Mouse (Mus musculus) hindbrain, embryonic 10.5 days (tissue): ENCODE results near the gene Speg. TPM values are rescaled to one million over a fixed set of nuclear protein-coding genes. Genes with fewer than 3 reads are reported as not detected.

ENCODE experiments used
- DNase-seq: peaks from one replicate; pipeline ENCODE4 v3.0.0-alpha.2; 2017; ENCODE audit warnings: low spot score
- H3K27ac ChIP-seq: fragments of 300-500 bp; sonication (generic); 2 replicates; pipeline ENCODE4 v1.5.1; 2016; ENCODE audit warnings: mild to moderate bottlenecking, moderate library complexity
- H3K27me3 ChIP-seq: fragments of 300-500 bp; sonication (generic); 2 replicates; pipeline ENCODE4 v1.6.1; 2016; ENCODE audit warnings: mild to moderate bottlenecking; ENCODE audit not compliant: poor library complexity, insufficient read depth, severe bottlenecking
- H3K36me3 ChIP-seq: fragments of 300-500 bp; sonication (generic); 2 replicates; pipeline ENCODE4 v1.6.1; 2016; ENCODE audit warnings: mild to moderate bottlenecking, moderate library complexity
- H3K4me1 ChIP-seq: fragments of 300-500 bp; sonication (generic); replicated peaks from 2 replicates; pipeline ENCODE4 v1.6.1; 2016; ENCODE audit warnings: mild to moderate bottlenecking
- H3K4me3 ChIP-seq: fragments of 300-500 bp; sonication (generic); 2 replicates; pipeline ENCODE4 v1.5.1; 2016; ENCODE audit warnings: mild to moderate bottlenecking, moderate library complexity
- H3K9me3 ChIP-seq: fragments of 300-500 bp; sonication (generic); 2 replicates; pipeline ENCODE4 v1.6.1; 2016; ENCODE audit warnings: mild to moderate bottlenecking, moderate library complexity
- WGBS: fragments of 180-500 bp; shearing (Covaris S2); methylation state at CpG from one replicate; pipeline ENCODE4 v1.1.7; 2016; 5-methylcytosine and 5-hydroxymethylcytosine counted together
- polyA plus RNA-seq: library from polyadenylated mRNA; unstranded; fragments of >200 nt; fragmentation: Nextera tagmentation; extraction: Ambion mirVana; gene quantifications from 2 replicates; pipeline ENCODE4 v1.2.1, GENCODE M21; 2016

Gene Speg
- polyA plus RNA-seq, 1 experiment from 2014 or later, result 20.2 TPM

GRCm38 (mm10) chr1:75387929-75388897, 13.1 kb downstream of the Speg start:
- peak overlapping the region; percentile 38 for H3K4me3 ChIP-seq
- H3K27ac ChIP-seq, result peak overlapping the region; percentile 75
- H3K36me3 ChIP-seq, result peaks cover 3% of the 10 kb centered on the region; the same call in 1 of the 2 replicates
- 4% methylated on average over 94 of the region's 94 CpGs for WGBS
- peaks cover 55% of the 10 kb centered on the region for H3K4me1 ChIP-seq
- H3K27me3 ChIP-seq, result peaks cover 83% of the 10 kb centered on the region
- H3K9me3 ChIP-seq, result no peaks in the 10 kb centered on the region
- peak; percentile 55 for DNase-seq

- whole genome bisulfite sequencing, result 19% methylated on average over 23 of the region's 23 CpGs
- H3K27me3 ChIP-seq, result peaks cover 83% of the 10 kb centered on the region
Measured at GRCm38 (mm10) chr1:75388898-75389515, 13.9 kb downstream of the Speg start.

GRCm38 (mm10) chr1:75393139-75393538, 18.0 kb downstream of the Speg start:
- DNase-seq, result no peak
- H3K36me3 ChIP-seq, result peaks cover 3% of the 10 kb centered on the region; the same call in 1 of the 2 replicates
- H3K27ac ChIP-seq, result no peak overlapping the region

More at GRCm38 (mm10) chr1:75388898-75389515, 13.9 kb downstream of the Speg start:
- peak overlapping the region; percentile 38 for H3K4me3 ChIP-seq
- H3K27ac ChIP-seq, result peak overlapping the region; percentile 75; the same call in 1 of the 2 replicates
- peak; percentile 21 for DNase-seq
- H3K9me3 ChIP-seq, result no peaks in the 10 kb centered on the region
- H3K36me3 ChIP-seq, result peaks cover 3% of the 10 kb centered on the region; the same call in 1 of the 2 replicates
- H3K4me1 ChIP-seq, result peaks cover 51% of the 10 kb centered on the region

DNA sequence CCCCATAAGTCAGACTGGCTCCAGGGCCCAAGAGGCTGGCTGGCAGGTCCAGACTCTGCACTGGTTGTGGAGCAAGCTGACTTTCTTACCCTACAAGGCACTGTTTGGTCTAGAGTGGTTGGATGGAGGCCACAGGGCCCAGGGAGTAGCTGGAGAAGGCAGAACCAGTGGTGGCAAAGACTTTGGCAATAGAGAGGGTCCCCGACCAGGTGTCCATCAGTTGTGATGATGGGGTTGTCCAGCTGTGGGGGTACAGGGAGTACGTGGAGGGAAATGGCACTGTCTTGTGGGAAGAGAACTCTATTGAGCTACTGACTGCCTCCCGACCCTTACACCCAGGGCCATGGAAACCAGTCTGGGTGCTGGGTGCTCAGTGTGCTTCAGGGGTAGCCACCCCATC, 18.7 kb downstream of the Speg start:
- DNase-seq, result no peak
- H3K4me1 ChIP-seq, result peaks cover 16% of the 10 kb centered on the region
- WGBS, result 96% methylated on average over 3 of the region's 3 CpGs
- no peaks in the 10 kb centered on the region for H3K9me3 ChIP-seq
- no peak overlapping the region for H3K4me3 ChIP-seq
- H3K36me3 ChIP-seq, result peaks cover 3% of the 10 kb centered on the region; the same call in 1 of the 2 replicates
- no peak overlapping the region for H3K27ac ChIP-seq
- H3K27me3 ChIP-seq, result peaks cover 36% of the 10 kb centered on the region

More at GRCm38 (mm10) chr1:75393139-75393538, 18.0 kb downstream of the Speg start:
- Histone ChIP-seq H3K27me3 (peaks cover 43% of the 10 kb centered on the region), H3K4me3 (no peak overlapping the region), H3K4me1 (peaks cover 16% of the 10 kb centered on the region), H3K9me3 (no peaks in the 10 kb centered on the region)
- WGBS, result 86% methylated on average over 9 of the region's 9 CpGs

GRCm38 (mm10) chr1:75398761-75399402, 23.8 kb downstream of the Speg start:
- Histone ChIP-seq H3K27me3 (peaks cover 7% of the 10 kb centered on the region), H3K36me3 (peaks cover 24% of the 10 kb centered on the region), H3K27ac (peak overlapping the region; percentile 89), H3K4me3 (peak overlapping the region; percentile 40; the same call in 1 of the 2 replicates), H3K9me3 (no peaks in the 10 kb centered on the region), H3K4me1 (peaks cover 45% of the 10 kb centered on the region)
- DNase-seq, result peak; percentile 82
- WGBS, result 11% methylated on average over 9 of the region's 9 CpGs

GRCm38 (mm10) chr1:75399755-75400492, 24.8 kb downstream of the Speg start:
- Histone ChIP-seq H3K4me3 (peak overlapping the region; percentile 40), H3K9me3 (no peaks in the 10 kb centered on the region), H3K36me3 (peaks cover 33% of the 10 kb centered on the region), H3K4me1 (peaks cover 45% of the 10 kb centered on the region), H3K27ac (peak overlapping the region; percentile 89), H3K27me3 (peaks cover 4% of the 10 kb centered on the region; the same call in 1 of the 2 replicates)
- DNase-seq, result peak; percentile 79
- WGBS, result 8% methylated on average over 15 of the region's 15 CpGs

- WGBS, result 38% methylated on average over 6 of the region's 6 CpGs
Measured at GRCm38 (mm10) chr1:75400493-75401115, 25.5 kb downstream of the Speg start.

GRCm38 (mm10) chr1:75405547-75405946, 30.4 kb downstream of the Speg start:
- Histone ChIP-seq H3K9me3 (no peaks in the 10 kb centered on the region), H3K36me3 (peaks cover 54% of the 10 kb centered on the region), H3K4me3 (no peak overlapping the region), H3K27me3 (peaks cover 4% of the 10 kb centered on the region; the same call in 1 of the 2 replicates), H3K27ac (no peak overlapping the region), H3K4me1 (peaks cover 22% of the 10 kb centered on the region)
- 94% methylated on average over 3 of the region's 3 CpGs for WGBS
- DNase-seq, result no peak

More at GRCm38 (mm10) chr1:75400493-75401115, 25.5 kb downstream of the Speg start:
- Histone ChIP-seq H3K4me1 (peaks cover 45% of the 10 kb centered on the region), H3K27ac (peak overlapping the region; percentile 89), H3K9me3 (no peaks in the 10 kb centered on the region), H3K36me3 (peaks cover 35% of the 10 kb centered on the region), H3K27me3 (peaks cover 4% of the 10 kb centered on the region; the same call in 1 of the 2 replicates), H3K4me3 (peak overlapping the region; percentile 40)
- DNase-seq, result no peak

- H3K27ac ChIP-seq, result no peak overlapping the region
- no peaks in the 10 kb centered on the region for H3K9me3 ChIP-seq
- H3K27me3 ChIP-seq, result peaks cover 4% of the 10 kb centered on the region; the same call in 1 of the 2 replicates
- DNase-seq, result no peak
- H3K36me3 ChIP-seq, result peaks cover 54% of the 10 kb centered on the region
- peaks cover 16% of the 10 kb centered on the region for H3K4me1 ChIP-seq
- no peak overlapping the region for H3K4me3 ChIP-seq
- 89% methylated on average over 15 of the region's 15 CpGs for WGBS
Measured at GRCm38 (mm10) chr1:75406173-75406572, 31.1 kb downstream of the Speg start.

- H3K36me3 ChIP-seq, result peaks cover 45% of the 10 kb centered on the region
- DNase-seq, result no peak
- H3K4me1 ChIP-seq, result peaks cover 10% of the 10 kb centered on the region; the same call in 1 of the 2 replicates
- H3K4me3 ChIP-seq, result no peak overlapping the region
- WGBS, result 92% methylated on average over 9 of the region's 9 CpGs
- H3K9me3 ChIP-seq, result no peaks in the 10 kb centered on the region
- no peaks in the 10 kb centered on the region for H3K27me3 ChIP-seq
- H3K27ac ChIP-seq, result no peak overlapping the region
Measured at GRCm38 (mm10) chr1:75407056-75407455, 32.0 kb downstream of the Speg start.

DNA sequence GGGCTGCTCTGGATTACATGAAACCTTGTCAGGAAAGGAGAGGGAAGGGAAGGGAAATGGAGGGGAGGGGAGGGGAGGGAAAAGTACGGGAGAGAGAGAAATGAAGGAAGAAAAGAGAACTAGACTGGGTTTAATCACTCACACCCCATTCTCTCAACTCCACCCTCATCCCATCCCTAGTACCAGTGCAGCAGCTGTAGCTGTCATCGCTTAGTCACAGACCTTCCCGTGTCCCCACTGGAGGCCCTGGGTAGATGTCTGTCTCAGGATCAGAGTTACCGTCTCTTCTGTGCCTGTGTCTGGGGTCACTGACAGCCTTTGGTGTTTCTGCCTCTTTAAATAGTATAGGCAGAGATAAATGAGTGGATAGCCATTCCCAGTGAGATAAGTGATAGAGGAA, 33.1 kb downstream of the Speg start:
- no peak for DNase-seq
- Histone ChIP-seq H3K27me3 (no peaks in the 10 kb centered on the region), H3K27ac (no peak overlapping the region), H3K4me3 (no peak overlapping the region), H3K9me3 (no peaks in the 10 kb centered on the region), H3K4me1 (peaks cover 8% of the 10 kb centered on the region; the same call in 1 of the 2 replicates), H3K36me3 (peaks cover 33% of the 10 kb centered on the region)
- WGBS, result 85% methylated on average over 4 of the region's 4 CpGs
